Mouse (Mus musculus) neutrophil, adult 5-6 weeks (primary cell): ENCODE results near the gene Tufm. TPM values are rescaled to one million over a fixed set of nuclear protein-coding genes. Genes with fewer than 3 reads are reported as not detected.
A peak's percentile ranks its signal among the peaks of the same experiment; 100 is the strongest.
"Not testable (repeated sequence)": the region's sequence is repeated elsewhere in the genome, so short reads cannot be mapped to it uniquely, and the experiment has no call there.

ENCODE experiments used
- ATAC-seq: fragments of 151-379, 151-347 bp; 2 replicates; pipeline ENCODE4 v1.8.0; 2017; ENCODE audit warnings: mild to moderate bottlenecking, moderate TSS enrichment; ENCODE audit not compliant: insufficient number of reproducible peaks, poor library complexity, low FRiP score, severe bottlenecking; ENCODE audit errors: extremely low read depth
- total RNA-seq: library from RNA; stranded (forward); fragments of 200-1000 nt; gene quantifications from 2 replicates; pipeline ENCODE4 v1.2.3, GENCODE M21; 2017

Tufm gene
- total RNA-seq, 1 experiment from 2014 or later: 33.6 TPM

DNA sequence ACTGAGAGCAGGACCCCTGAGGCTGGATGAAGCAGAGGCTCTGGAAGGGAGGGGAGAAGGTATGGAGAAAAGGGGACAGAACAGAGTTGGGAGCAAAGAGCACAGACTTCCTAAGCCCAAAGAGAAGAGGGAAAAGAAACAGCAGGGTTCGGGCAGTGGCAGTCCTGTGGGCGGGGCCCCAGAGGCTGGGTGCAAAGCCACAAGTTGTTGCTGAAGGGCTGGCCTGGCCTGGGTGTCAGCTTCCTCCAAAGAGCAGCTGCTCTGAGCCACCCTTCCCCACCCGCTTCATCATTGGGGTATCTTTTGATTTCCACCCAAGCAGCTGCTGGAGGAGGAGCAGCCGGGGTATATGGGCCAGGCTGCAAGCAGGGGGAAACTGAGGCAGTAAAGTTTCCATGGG is 23.0 kb upstream of the Tufm start:
- ATAC-seq: no peak

- ATAC-seq: no peak
Measured at GRCm38 (mm10) chr7:126464836-126465235, 22.3 kb upstream of the Tufm start.

DNA sequence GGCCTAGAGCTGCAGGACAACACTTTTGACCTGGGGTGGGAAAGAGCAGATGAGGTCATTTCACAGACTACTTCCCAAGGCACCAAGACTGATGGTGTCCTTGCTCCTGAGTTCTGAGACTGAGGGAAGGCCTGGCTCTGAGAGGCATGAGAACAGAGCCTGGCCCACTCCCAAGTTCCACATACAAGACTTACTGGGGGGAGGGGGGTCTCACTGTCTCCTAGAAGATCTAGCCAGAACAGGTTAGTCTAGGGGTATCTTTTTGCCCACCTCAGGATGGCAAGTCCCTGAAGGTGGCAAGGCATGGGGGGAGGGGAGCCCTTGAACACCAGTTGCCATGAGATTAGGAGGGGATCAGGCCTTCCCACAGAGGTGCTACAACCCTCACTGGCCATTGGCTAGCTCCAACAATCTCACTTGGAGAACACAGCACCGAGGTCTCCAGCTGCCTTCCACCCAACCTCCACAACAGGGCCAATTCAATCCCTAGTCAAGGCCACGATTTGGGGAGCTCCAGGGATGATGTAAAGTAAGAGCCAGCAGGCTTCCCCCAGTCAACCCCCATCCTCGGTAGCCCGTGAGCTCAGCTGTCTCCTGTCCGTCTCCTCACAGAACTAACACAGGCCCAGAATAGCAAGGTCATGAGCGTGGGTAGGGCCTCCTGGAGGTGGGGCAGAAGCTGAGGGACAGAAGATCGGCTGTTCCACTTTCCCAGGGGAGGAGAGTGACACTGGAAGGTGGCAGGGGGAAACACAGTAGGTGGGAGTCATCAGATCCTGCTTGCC is 21.7 kb upstream of the Tufm start:
- ATAC-seq: no peak

DNA sequence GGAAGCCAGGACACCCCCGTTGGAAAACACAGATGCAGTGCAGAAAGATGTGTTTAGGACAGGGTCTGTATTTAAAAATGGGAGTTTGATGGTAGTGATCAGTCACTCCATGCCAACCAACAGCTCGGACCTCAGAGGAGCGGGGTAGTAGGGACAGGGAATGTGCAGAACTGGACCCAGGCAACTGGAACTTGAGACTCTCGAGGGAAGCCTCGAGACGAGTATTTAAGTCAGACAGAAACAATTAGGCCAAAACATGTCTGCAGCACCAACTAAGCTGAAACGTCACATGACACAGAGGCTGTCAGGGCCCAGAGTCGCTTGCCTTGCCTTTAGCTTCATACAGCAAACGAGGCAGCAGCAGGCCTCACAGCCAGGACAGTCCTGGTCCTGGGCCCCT is 21.0 kb upstream of the Tufm start:
- no peak for ATAC-seq

DNA sequence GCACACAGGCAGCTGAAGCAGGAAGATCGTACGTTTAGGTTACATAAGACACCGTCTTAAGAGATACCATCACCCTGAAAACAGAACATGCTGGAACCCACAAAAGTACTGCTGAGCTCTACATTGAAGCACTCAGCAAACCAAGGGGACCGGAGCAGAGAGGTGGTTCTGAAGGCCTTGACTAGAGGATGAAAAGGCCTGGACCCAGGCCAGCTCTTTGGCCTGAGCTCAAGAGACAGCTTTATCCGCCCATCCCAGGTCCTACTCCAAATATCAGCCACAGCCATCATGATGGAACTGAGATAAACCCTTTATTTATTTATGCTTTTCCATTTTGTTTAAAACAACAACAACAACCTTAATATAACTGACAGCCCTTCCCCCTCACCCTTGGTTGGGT is 20.5 kb upstream of the Tufm start:
- ATAC-seq: no peak

DNA sequence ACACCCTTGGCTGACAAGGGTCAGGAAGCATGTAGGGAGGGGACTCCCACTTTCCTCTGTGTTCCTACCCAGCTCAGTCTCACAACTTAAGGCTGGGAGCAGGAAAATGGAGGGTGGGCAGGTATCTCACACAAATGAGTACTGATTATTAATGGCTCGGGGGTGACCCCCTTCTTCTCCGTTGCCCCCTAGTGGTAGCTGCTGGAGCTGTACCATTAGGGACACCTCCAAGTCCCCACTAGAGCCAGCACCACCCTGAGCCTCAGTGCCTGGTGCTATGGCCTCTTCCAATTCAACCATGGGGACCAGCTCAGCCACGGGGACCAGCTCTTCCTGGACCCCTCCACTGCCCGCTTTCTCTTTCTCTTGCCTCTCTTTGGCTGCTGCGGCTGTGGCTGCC is 19.9 kb upstream of the Tufm start:
- ATAC-seq: peak; percentile 31; the same call in 1 of the 2 replicates

- ATAC-seq: no peak
Measured at GRCm38 (mm10) chr7:126467834-126468627, 19.1 kb upstream of the Tufm start.

DNA sequence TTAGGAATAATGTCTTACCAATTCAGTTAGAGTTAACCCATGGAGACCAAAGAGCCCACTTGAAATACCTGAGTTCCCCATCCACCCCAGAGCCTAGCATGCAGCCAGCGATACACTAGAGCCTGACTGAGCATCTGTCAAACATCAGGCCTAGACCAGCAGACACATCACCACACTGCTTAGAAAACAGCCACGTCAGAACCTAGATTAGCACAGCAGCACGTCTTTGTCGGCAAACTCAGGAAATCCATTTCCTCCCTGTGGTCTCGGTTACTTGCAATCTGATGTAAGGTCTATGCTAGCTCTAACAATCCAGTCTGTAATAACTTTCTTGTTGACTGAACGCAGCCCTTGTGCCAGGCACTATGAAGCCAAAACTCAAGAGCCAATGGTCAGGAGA is 17.1 kb upstream of the Tufm start:
- peak; percentile 18; the same call in 1 of the 2 replicates for ATAC-seq

DNA sequence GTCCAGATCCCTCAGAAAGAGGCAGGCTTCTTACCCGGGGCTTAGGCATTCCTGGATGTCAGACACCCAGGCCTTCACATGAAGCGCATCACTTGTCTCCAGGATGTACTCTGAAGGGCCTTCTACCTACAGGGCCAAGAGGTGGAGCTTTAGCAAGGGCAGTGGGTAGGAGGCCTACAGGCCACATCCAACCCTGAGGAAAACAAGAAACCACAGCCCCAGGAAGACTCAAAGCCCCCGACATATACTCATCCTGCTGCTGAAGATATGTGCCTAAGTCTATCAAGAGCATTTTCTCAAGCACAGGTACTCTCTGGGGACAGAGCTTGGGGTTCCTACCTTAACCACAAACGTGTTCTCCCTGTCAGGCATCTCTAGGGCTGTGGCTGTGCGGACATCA is 15.8 kb upstream of the Tufm start:
- ATAC-seq: no peak

DNA sequence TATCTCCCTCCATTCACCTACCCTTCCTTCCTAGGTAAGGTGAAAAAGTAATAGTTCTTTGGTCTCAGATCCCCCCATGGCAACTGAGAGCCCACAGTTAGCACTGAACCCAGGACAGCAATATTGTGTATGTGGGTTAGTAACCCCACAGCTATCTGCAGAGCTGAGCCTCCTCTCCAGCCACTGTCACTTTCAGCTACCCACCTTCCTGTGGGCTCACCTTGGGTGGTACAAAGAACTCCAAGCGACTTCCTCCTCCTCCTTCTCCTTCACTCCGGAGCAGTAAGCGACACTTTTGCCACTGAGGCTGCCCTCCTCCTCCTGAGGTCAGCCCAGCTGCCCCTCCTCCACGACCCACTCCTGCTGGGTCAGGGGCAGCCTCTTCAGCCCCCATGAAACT is 15.3 kb upstream of the Tufm start:
- ATAC-seq: no peak

GRCm38 (mm10) chr7:126472306-126472705 is 14.9 kb upstream of the Tufm start:
- ATAC-seq: no peak

GRCm38 (mm10) chr7:126472713-126473112 is 14.4 kb upstream of the Tufm start:
- ATAC-seq: no peak

DNA sequence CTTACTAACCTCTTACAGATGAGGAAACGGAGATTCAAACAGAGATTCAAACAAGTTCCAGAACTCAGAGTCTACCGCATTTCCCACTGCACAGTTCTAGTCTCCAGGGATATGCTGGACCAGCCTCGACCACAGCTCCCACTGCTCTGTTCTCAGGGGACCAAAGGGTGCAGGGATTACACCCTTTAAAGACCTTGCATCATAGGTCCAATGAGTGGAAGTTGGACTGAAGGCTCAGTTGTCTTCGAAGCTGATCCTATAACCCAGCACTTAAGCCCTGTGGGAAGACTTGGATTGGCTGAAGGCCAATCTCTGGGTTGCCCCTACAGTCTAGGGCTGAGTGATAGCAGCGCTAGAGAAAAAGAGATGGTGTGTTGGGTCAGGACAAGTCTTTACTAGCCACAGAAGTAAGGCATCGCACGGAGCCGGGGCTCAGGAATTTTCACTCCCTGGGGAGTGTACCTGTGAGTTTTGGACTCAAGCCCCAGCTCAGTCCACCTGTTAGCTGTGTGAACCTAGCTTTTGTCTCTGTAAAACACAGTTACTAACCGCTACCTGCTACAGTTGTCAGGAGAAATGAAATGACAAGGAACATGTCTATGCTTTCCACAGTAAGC is 13.6 kb upstream of the Tufm start:
- no peak for ATAC-seq

DNA sequence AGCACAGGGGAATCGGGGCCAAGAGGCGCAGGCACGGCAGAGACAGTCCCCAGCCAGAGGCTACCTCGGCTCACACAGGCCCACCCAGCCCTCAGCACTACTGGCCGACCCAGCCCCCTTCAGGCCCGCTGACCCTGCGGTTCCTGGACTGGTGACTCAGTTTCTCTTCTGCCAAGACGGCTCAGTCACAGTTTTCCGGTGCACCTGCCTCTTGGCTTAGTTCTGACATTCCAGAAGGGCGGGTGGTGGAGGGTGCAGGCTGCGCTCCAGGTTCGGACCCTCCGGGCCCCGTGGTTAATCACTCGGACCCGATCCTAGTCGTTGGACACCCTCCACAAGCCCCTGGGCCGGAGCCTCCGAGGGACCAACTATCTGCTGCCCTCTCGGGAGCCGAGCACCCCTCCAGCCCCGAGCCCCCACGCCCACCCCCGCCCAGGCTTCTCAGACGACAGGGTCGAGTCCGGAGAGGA is 12.6 kb upstream of the Tufm start:
- no peak for ATAC-seq

- ATAC-seq: peak; percentile 67
Measured at GRCm38 (mm10) chr7:126474993-126475581, 12.1 kb upstream of the Tufm start, which contains the start of gene Sh2b1. Sh2b1 (minus strand) TSS chr7:126475424.

- ATAC-seq: peak; percentile 72; the same call in 1 of the 2 replicates
Measured at GRCm38 (mm10) chr7:126481699-126482098, 5.5 kb upstream of the Tufm start.

DNA sequence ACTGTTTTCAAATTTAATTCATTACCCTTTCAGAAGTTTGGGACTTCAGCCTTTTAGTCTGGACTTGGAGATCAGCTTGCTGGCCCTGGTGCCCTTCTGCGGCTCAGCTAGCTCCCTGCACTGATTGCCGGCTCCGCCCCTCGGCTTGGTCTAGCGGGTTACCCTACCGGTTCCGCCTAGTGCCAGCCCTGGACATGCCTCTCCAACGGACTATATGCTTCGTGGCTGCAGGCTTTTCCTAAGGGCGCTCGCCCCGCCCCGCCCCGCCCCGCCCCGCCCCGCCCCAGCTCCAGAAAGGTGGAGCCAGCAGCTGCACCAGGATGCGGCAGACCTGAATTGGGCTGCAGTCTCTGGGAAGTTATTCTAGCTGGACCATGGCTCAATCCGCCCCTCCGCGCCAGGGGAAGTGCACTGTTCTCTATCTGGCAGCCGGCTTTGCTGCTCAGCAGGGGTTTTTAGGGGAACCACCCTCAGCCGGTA is 4.7 kb upstream of the Tufm start:
- ATAC-seq: peak; percentile 63; the same call in 1 of the 2 replicates

GRCm38 (mm10) chr7:126487617-126488385 is 640 bp downstream of the Tufm start:
- ATAC-seq: not testable (repeated sequence)
